9 mouse cellular contexts compared by ENCODE assay signal in the genomic region with DNA sequence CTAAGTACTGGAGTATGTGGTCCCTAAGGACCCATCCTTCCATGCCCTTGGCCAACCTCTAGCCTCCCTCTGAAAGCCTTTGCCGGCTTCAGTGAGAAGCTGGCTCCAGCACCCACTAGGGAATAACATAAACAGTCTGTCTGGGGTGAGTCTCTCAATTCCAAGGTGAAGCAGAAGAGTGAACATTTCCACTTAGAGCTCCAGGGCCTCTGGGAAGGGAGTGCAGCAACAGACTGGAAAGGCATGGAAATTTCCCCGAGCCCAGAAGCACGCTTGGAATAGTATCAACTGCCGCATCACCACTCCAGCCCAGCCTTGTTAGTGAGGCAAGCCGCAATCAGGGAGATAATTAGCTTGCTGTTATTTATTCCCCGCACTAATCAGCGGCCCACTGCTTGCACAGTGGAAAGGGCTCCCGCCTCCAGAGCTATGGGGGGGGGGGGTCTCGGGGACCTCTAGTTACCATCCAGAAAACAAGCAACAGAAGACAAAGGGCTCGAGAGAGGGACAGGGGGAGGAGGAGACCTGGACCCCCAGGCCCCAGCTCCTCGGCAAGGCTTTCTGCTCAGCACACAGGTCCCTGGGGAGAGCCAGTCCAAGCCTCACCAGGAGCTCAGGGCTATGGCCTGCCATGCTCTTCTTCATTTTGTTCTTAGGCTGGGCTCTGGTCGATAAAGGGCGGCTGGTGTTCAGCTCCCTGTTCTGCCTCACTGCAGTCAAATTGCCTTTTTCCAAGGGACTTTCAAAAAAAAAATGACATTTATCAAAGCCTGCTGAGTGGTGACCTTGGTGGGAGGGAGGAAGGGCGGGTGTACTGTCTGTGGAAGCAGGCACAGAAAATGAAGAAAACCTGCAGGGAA. TPM values are rescaled to one million over a fixed set of nuclear protein-coding genes. Genes with fewer than 3 reads are reported as not detected.
DNase-seq lines count a peak whose midpoint lies in the region; ATAC-seq and TF ChIP-seq lines count a peak whose summit lies in the region.
"Had no signal": no experiment of that assay in that cellular context is flagged by ENCODE, and none has a peak within 500 bp of the region (broad histone marks: within the 10 kb centered on the region; RNA-seq: fewer than 3 reads in every experiment).

No protein-coding gene starts in this region.

- H3K27ac ChIP-seq in embryonic facial prominence, embryonic 15.5 days (replicated peaks), result peak overlapping the region; percentile 36; the same call in 1 of the 2 replicates
- H3K27ac ChIP-seq in heart, postnatal 0 days (ENCODE audit: low read depth), result no peak overlapping the region
- H3K27ac ChIP-seq in layer of hippocampus, adult 2 months, result peak overlapping the region; percentile 85
- H3K27ac ChIP-seq in midbrain, embryonic 14.5 days (replicated peaks; ENCODE audit: low read depth, low read length), result peak overlapping the region; percentile 86

- 0 out of 2 replicates have a peak overlapping the region, but pooled peaks have one; percentile 4 for H3K4me2 ChIP-seq in embryonic facial prominence, embryonic 15.5 days (replicated peaks)
- no peak overlapping the region for H3K4me2 ChIP-seq in heart, postnatal 0 days (ENCODE audit: low read depth, low read length)
- peak overlapping the region; percentile 35 for H3K4me2 ChIP-seq in midbrain, embryonic 14.5 days (ENCODE audit: low read length)

- H3K9me3 ChIP-seq in embryonic facial prominence, embryonic 15.5 days (replicated peaks), result no peaks in the 10 kb centered on the region
- H3K9me3 ChIP-seq in heart, postnatal 0 days (replicated peaks; ENCODE audit: control insufficient read depth, low read length), result no peaks in the 10 kb centered on the region
- no peaks in the 10 kb centered on the region for H3K9me3 ChIP-seq in midbrain, embryonic 14.5 days (ENCODE audit: control insufficient read depth, low read length)

- TF ChIP-seq EP300 in heart, postnatal 0 days (IDR thresholded peaks at IDR 0.05; ENCODE audit: low read depth), result no peak

- H3K36me3 ChIP-seq in embryonic facial prominence, embryonic 15.5 days, result no peaks in the 10 kb centered on the region
- no peaks in the 10 kb centered on the region for H3K36me3 ChIP-seq in heart, postnatal 0 days (replicated peaks; ENCODE audit: control insufficient read depth, insufficient read depth, low read length)
- no peaks in the 10 kb centered on the region for H3K36me3 ChIP-seq in midbrain, embryonic 14.5 days (ENCODE audit: control insufficient read depth, insufficient read depth, low read length)

- peak; percentile 45 for DNase-seq in ovary, postnatal 36 days (ENCODE audit: low spot score)
- no peak for DNase-seq in ovary, postnatal 10 days (ENCODE audit: low spot score)
- no peak for DNase-seq in heart, postnatal 0 days (ENCODE audit: low spot score)
- peak; percentile 84 to 91 for DNase-seq in layer of hippocampus, adult 2 months (ENCODE audit: low spot score in 2 of 2)
- DNase-seq in midbrain, embryonic 14.5 days, result peak; percentile 77
- DNase-seq in embryo, embryonic 10.5 days (ENCODE audit: low spot score), result no peak
- DNase-seq in testis, postnatal 10 days (ENCODE audit: low spot score), result no peak

- H3K4me1 ChIP-seq in embryonic facial prominence, embryonic 15.5 days, result peaks cover 13% of the 10 kb centered on the region
- no peaks in the 10 kb centered on the region; the same call in 1 of the 2 replicates for H3K4me1 ChIP-seq in heart, postnatal 0 days (ENCODE audit: control insufficient read depth, insufficient read depth)
- peaks cover 14% of the 10 kb centered on the region for H3K4me1 ChIP-seq in midbrain, embryonic 14.5 days (ENCODE audit: control insufficient read depth, insufficient read depth, low read length)

- WGBS in embryonic facial prominence, embryonic 15.5 days, result 20% methylated on average over 14 of the region's 14 CpGs
- 23% methylated on average over 13 of the region's 14 CpGs for WGBS in heart, postnatal 0 days
- 19% methylated on average over 14 of the region's 14 CpGs for WGBS in midbrain, embryonic 14.5 days

- peak; percentile 79 for ATAC-seq in embryonic facial prominence, embryonic 15.5 days (ENCODE audit: insufficient number of reproducible peaks, low FRiP score, low TSS enrichment, low read depth)
- ATAC-seq in heart, postnatal 0 days (ENCODE audit: insufficient read depth, low read depth), result peak; percentile 72
- ATAC-seq in midbrain, embryonic 14.5 days (ENCODE audit: low FRiP score, low TSS enrichment), result peak; percentile 76

- TF ChIP-seq CTCF in heart, postnatal 0 days (IDR thresholded peaks at IDR 0.05; ENCODE audit: low read depth), result no peak
- no peak for TF ChIP-seq CTCF in layer of hippocampus, adult 2 months (conservative IDR thresholded peaks at IDR 0.05)

- H3K9ac ChIP-seq in embryonic facial prominence, embryonic 15.5 days, result no peak overlapping the region
- no peak overlapping the region for H3K9ac ChIP-seq in heart, postnatal 0 days (replicated peaks; ENCODE audit: low read depth, low read length)
- peak overlapping the region; percentile 29; the same call in 1 of the 2 replicates for H3K9ac ChIP-seq in midbrain, embryonic 14.5 days (replicated peaks; ENCODE audit: low read length)

- H3K27me3 ChIP-seq in embryonic facial prominence, embryonic 15.5 days, result no peaks in the 10 kb centered on the region
- 0 out of 2 replicates have a peak, but pooled peaks cover 5% of the 10 kb centered on the region for H3K27me3 ChIP-seq in heart, postnatal 0 days (ENCODE audit: control insufficient read depth, insufficient read depth, low read length)
- H3K27me3 ChIP-seq in midbrain, embryonic 14.5 days (ENCODE audit: control insufficient read depth, insufficient read depth, low read length), result no peaks in the 10 kb centered on the region

- no peak overlapping the region for H3K4me3 ChIP-seq in embryonic facial prominence, embryonic 15.5 days (replicated peaks)
- H3K4me3 ChIP-seq in heart, postnatal 0 days (ENCODE audit: low read depth, low read length), result no peak overlapping the region
- peak overlapping the region; percentile 22; the same call in 1 of the 2 replicates for H3K4me3 ChIP-seq in layer of hippocampus, adult 2 months
- H3K4me3 ChIP-seq in midbrain, embryonic 14.5 days (replicated peaks; ENCODE audit: low read depth, low read length), result no peak overlapping the region

RNA-seq across cellular contexts. Expression of gene Amigo1, which starts 11.2 kb away (rescaled TPM):
- polyA plus RNA-seq in embryonic facial prominence, embryonic 15.5 days (2015; fragmentation: Nextera tagmentation; extraction: Ambion mirVana), result 6.3 and 6.8 TPM in 2 replicates
- total RNA-seq in heart, postnatal 0 days (2014; rRNA removed; ENCODE audit: low replicate concordance), result 5.0 and 11.9 TPM in 2 replicates
- polyA plus RNA-seq in heart, postnatal 0 days (2015; fragmentation: Nextera tagmentation; extraction: Ambion mirVana), result 3.5 and 3.8 TPM in 2 replicates
- total RNA-seq in layer of hippocampus, adult 2 months (2021), result 10 to 100 TPM; 69.7 to 79.0 TPM
- 10.2 and 10.3 TPM in 2 replicates for polyA plus RNA-seq in midbrain, embryonic 14.5 days (2014; fragmentation: Nextera tagmentation; extraction: Ambion mirVana)

RNA-seq across cellular contexts. Expression of gene Gpr61, which starts 20.2 kb away (rescaled TPM):
- polyA plus RNA-seq in embryonic facial prominence, embryonic 15.5 days (2015; fragmentation: Nextera tagmentation; extraction: Ambion mirVana), result 0.11 and 0.25 TPM in 2 replicates
- total RNA-seq in heart, postnatal 0 days (2014; rRNA removed; ENCODE audit: low replicate concordance), result 0.04 TPM in 1 of 2 replicates, not detected in the other
- polyA plus RNA-seq in heart, postnatal 0 days (2015; fragmentation: Nextera tagmentation; extraction: Ambion mirVana), result 0.05 and 0.11 TPM in 2 replicates
- total RNA-seq in layer of hippocampus, adult 2 months (2021), result 10 to 100 TPM; 17.3 to 18.0 TPM
- 1.4 and 2.6 TPM in 2 replicates for polyA plus RNA-seq in midbrain, embryonic 14.5 days (2014; fragmentation: Nextera tagmentation; extraction: Ambion mirVana)
- polyA plus RNA-seq: gonadal fat pad, adult 2 months had no signal

RNA-seq across cellular contexts. Expression of gene Cyb561d1, which starts 26.1 kb away (rescaled TPM):
- 2.8 and 3.0 TPM in 2 replicates for polyA plus RNA-seq in embryonic facial prominence, embryonic 15.5 days (2015; fragmentation: Nextera tagmentation; extraction: Ambion mirVana)
- total RNA-seq in heart, postnatal 0 days (2014; rRNA removed; ENCODE audit: low replicate concordance), result 4.0 and 4.7 TPM in 2 replicates
- polyA plus RNA-seq in heart, postnatal 0 days (2015; fragmentation: Nextera tagmentation; extraction: Ambion mirVana), result 3.4 and 3.5 TPM in 2 replicates
- 10 to 100 TPM; 16.3 to 16.8 TPM for total RNA-seq in layer of hippocampus, adult 2 months (2021)
- polyA plus RNA-seq in midbrain, embryonic 14.5 days (2014; fragmentation: Nextera tagmentation; extraction: Ambion mirVana), result 2.7 and 4.3 TPM in 2 replicates

RNA-seq across cellular contexts. Expression of gene Gnai3, which starts 29.0 kb away (rescaled TPM):
- polyA plus RNA-seq in embryonic facial prominence, embryonic 15.5 days (2015; fragmentation: Nextera tagmentation; extraction: Ambion mirVana), result 154 and 161 TPM in 2 replicates
- 30.2 and 41.0 TPM in 2 replicates for total RNA-seq in heart, postnatal 0 days (2014; rRNA removed; ENCODE audit: low replicate concordance)
- 35.8 and 37.4 TPM in 2 replicates for polyA plus RNA-seq in heart, postnatal 0 days (2015; fragmentation: Nextera tagmentation; extraction: Ambion mirVana)
- 10 to 100 TPM; 28.0 to 28.4 TPM for total RNA-seq in layer of hippocampus, adult 2 months (2021)
- 107 and 150 TPM in 2 replicates for polyA plus RNA-seq in midbrain, embryonic 14.5 days (2014; fragmentation: Nextera tagmentation; extraction: Ambion mirVana)

RNA-seq across cellular contexts. Expression of gene Atxn7l2, which starts 35.8 kb away (rescaled TPM):
- polyA plus RNA-seq in embryonic facial prominence, embryonic 15.5 days (2015; fragmentation: Nextera tagmentation; extraction: Ambion mirVana), result 18.4 and 20.4 TPM in 2 replicates
- 3.1 and 6.0 TPM in 2 replicates for total RNA-seq in heart, postnatal 0 days (2014; rRNA removed; ENCODE audit: low replicate concordance)
- 4.1 and 4.3 TPM in 2 replicates for polyA plus RNA-seq in heart, postnatal 0 days (2015; fragmentation: Nextera tagmentation; extraction: Ambion mirVana)
- 10 to 100 TPM; 31.9 to 34.6 TPM for total RNA-seq in layer of hippocampus, adult 2 months (2021)
- polyA plus RNA-seq in midbrain, embryonic 14.5 days (2014; fragmentation: Nextera tagmentation; extraction: Ambion mirVana), result 26.5 and 27.9 TPM in 2 replicates

Comparison
In these comparisons a context has a peak if more than half of its experiments do, and no peak if none do; other contexts are left out.
1. DNase-seq: peak in ovary, postnatal 36 days (single experiment), layer of hippocampus, adult 2 months (2 of 2) and midbrain, embryonic 14.5 days (single experiment); none in ovary, postnatal 10 days (single experiment), heart, postnatal 0 days (single experiment), embryo, embryonic 10.5 days (single experiment) and testis, postnatal 10 days (single experiment).
2. Peak in every context shown above with its lines, with median percentiles within 50 percentile points of each other: ATAC-seq.